Mouse (Mus musculus) monocyte, adult 5-6 weeks (primary cell): ENCODE measurements around the gene Men1. TPM values are rescaled to one million over a fixed set of nuclear protein-coding genes. Genes with fewer than 3 reads are reported as not detected.
"Not testable (repeated sequence)": the region's sequence is repeated elsewhere in the genome, so short reads cannot be mapped to it uniquely, and the experiment has no call there.

ENCODE experiments used
- ATAC-seq: fragments of 153-309, 156-312 bp; replicated peaks from 2 replicates; pipeline ENCODE4 v1.8.0; 2017; ENCODE audit warnings: mild to moderate bottlenecking; ENCODE audit not compliant: low TSS enrichment, insufficient number of reproducible peaks, severe bottlenecking, poor library complexity, low FRiP score
- total RNA-seq: library from RNA; stranded (forward); fragments of 200-1000, 200-491, 200-594 nt; gene quantifications from 3 replicates; pipeline ENCODE4 v1.2.3, GENCODE M21; 2017

Gene Men1
- total RNA-seq, 1 experiment from 2014 or later, result 14.1 TPM

DNA sequence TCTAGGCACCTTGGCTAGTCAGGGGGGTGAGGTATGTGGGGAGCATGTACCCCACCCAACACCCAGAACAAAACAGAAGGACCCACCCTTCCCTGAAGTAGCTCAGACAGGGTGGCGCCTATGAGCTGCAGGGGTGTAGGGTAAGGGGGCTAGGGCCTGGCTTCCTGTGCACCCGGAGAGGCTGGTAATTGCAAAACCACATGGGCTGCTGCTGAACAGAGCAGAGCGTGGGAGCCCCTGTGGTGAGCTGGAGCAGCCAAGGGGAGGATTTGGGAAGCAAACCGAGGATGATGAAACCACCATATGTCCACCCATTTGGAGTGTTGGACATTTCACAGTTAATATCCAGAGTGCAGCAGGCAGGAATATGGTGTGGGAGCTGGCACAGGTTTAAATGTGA is 32.3 kb upstream of the Men1 start:
- ATAC-seq, result no peak

DNA sequence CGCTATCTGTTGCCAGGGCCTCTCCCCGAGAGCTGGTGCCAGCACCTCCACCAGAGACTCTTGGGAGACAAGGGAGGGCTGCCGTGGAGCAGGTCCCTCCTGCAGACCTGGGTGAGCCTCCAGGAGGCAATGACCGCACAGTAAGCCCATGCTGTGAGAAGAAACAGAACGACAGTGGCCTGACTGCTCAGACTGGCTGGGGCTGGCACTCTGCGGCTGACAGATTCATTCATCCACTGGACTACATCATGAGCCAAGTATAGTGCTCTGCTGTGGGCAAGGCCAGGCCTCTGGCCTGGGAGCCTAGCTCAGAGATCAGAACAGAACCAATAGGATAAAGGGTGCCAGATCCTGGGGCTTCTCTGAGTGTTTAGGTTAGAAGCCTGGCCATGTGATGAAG is 30.9 kb upstream of the Men1 start:
- no peak for ATAC-seq

DNA sequence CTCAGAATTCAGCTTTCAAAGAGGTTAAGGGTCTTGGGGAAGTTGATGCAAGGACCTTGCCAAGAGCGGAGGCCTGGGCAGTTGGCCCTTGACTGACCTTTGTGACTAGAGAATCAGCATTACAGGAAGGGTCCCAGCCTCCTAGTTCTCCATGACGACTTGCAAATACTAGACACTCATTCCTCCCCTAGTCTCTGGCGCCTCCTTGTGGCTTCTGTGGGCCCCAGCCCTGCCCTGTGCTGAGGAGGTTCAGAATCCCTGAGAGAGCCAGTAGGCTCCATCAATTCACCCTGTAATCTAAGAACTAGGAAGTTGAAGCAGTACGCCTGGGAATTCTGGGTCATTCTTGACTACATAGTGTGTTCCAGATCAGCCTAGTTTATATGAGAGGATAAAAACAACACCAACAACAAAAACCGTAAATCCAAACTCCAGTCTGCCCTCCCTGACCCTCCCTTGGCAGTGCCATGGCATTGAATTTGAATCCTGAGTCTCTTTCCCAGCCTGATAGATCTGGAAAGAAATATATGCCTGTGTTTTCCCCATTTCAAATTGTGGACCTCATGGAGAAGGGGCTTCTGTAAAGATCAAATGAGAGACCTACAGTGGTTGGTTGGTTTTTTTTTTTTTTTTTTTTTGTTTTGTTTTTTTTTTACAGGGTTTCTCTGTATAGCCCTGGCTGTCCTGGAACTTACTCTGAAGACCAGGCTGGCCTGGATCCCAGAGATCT is 29.8 kb upstream of the Men1 start:
- peak; percentile 72 for ATAC-seq

DNA sequence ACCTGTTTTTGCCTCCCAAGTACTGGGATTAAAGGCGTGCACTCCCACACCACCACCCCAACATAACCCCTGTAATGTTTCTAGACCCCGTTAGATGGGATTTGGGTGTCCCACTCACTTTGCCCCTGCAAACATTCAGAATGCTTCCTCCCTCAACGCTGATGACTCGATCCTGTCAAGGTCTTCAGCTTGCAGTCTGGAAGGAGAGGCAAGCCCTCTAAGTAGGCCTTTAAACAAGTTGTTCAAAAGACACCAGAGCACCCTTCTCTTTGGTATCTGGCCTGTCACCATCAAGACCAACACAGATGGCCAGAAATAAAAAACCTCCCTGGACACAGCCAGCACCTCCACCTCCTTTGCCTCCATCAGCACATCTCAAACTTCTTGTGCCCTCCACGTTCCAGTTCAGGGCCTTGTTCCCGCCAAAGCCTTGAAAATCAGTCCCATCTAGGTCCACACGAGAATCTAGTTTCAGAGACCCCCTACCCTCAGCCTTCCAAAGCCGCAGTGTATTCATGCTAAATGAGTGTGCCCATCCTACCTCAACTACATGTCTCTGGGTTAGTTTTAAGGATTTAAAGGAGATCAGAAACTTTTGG is 29.2 kb upstream of the Men1 start:
- no peak for ATAC-seq

DNA sequence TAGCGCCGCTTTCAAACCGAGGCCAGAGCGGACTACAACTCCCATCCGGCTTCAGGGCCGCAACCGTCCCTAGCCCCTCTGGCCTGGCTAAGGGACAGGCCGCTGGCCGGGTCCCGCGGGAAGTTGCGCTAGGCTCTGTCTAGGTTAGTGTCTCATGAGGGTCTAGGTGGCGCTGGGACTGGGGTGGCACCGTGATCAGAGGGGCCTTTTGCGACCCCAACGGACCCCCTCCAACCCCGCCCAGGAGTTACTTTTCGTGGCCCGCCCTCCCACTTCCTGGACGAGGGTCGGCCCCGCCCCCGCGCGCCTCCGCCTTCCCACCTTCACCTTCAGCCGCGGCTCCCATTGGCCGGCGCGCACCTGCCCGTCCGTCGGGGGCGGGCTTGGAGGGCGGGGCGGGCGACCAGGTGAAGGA is 28.6 kb upstream of the Men1 start, which contains the start of gene Cdc42bpg:
Gene Cdc42bpg, plus strand, starts transcription at position 320 of the 415 bp plus-strand sequence.
- ATAC-seq, result 0 out of 2 replicates have a peak, but pooled peaks have one; percentile 10

DNA sequence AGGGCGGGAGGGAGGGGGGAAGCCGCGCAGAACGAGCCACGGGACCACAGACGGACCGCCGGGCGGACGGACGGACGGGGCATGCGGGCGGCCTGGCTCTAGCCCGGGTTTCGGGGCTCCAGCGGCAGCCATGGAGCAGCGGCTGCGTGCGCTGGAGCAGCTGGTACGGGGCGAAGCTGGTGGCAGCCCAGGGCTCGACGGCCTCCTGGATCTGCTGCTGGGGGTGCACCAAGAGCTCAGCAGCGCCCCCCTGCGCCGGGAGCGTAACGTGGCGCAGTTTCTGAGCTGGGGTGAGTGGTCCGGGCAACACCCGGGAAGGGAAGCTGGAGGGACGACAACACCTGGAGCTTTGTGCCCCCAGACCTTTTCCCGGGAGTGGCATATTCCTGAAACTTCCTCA is 28.2 kb upstream of the Men1 start:
- peak; percentile 52 for ATAC-seq

DNA sequence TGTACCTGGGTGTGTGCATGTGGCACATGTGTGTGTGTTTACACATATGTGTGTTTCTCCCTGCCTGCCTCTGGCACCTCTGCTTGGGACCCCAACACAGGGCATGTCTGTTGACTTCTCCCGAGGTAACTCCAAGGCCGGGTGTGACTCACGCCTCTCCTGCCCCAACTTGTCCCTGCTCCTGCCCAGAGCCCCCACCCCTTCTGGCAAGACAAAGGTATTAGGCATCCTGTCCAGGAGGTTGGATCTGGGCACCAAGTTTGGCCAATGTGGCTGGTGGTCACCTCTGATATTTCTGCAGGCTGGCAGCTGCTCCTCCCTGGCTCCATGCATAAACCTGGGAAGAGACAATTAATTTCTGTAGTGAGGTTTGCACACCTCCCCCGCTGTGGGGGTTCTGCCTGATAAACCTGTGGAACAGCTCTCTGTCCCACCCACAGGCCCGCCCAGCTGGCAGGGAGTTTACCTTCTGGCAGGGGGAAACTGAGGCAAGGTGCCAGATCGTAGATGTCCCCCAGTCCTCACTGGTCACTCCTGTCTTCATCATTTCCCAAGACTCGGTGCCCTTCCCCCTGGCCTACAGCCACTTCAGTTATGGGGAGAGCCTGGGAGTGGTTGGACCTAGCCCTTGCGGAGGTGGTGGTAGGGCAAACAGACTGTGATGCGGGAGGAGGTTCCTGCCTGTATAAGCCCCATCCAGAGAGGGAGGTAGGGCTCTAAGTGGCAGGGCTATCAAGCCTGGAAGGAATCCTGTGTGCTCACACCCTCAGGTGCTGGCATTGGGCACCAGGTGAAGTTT is 26.8 kb upstream of the Men1 start:
- ATAC-seq, result no peak

DNA sequence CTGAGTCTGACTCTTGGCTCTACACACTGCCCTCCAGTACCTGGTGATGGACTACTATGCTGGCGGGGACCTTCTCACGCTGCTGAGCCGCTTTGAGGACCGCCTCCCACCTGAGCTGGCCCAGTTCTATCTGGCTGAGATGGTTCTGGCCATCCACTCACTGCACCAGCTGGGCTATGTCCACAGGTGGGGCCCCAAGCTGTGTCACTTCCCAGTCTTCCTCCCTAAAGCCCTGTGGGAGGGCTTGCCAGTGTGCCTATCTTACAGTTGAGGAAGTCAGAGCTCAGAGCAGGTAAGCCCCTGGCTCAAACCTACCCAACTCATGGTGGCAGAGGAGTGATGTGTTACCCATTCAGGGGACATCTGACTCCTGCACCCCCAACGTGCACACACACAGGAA is 24.6 kb upstream of the Men1 start:
- no peak for ATAC-seq

DNA sequence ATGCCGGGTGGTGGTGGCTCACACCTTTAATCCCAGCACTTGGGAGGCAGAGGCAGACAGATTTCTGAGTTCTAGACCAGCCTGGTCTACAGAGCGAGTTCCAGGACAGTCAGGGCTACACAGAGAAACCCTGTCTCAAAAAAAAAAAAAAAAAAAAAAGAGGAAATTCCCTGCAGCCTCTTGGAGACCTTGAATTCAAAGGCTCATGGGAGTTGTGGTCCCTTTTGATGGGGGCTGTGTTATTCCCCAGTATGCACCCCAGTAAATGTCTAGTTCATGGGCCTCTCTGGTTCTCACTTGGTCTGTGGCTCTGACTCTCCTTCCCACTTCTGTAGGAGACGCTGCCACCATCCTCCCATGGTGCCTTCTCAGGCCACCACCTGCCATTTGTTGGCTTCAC is 23.0 kb upstream of the Men1 start:
- ATAC-seq, result not testable (repeated sequence)

DNA sequence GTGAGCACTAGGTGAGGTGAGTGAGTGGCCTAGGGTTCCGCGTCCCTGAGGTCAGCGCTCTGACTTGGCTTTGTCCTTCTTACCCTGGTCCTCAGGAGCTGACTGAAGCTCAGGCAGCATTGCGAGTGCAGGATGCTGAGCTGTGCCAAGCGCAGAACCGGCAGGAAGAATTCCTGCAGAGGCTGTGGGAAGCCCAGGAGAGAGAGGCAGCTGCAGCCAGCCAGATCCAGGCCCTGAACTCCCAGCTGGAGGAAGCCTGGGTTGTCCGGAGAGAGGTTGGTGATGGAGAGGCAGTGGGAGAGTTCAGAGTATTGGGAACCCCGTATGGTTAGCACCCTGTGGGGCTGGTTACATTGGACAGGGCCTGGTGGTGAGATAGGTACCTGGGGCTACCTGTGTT is 21.0 kb upstream of the Men1 start:
- ATAC-seq, result no peak

DNA sequence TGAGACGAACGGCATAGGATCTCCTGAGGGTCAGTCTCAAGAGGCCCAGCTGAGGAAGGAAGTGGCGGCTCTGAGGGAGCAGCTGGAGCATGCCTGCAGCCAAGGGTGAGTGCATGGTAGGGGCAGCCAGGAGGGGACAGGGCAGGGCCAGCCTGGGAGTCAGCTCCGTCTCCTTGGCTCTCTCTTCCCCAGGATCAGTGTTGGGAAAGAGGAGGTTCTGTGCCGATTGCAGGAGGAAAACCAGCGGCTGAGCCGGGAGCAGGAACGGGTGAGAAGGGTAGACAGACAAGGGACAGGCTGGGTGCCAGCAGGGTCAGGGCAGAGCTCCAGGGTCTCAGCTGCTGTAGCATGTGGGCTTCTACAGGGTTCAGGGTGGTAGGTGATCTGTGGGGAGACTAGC is 20.3 kb upstream of the Men1 start:
- ATAC-seq, result no peak

DNA sequence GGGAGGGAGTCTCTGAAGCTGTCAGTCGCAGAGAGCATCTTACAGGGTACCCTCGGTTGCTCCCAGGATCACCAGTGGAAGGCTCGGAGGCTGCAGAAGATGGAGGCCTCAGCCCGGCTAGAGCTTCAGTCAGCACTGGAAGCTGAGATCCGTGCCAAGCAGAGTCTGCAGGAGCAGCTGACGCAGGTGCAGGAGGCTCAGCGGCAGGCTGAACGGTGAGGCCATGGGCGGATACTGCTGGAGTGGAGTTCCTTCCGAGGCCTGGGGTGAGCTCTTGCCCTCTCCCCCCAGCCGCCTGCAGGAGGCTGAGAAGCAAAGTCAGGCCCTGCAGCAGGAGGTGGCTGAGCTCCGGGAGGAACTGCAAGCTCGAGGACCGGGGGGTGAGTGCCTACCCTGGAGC is 19.2 kb upstream of the Men1 start:
- ATAC-seq, result no peak

DNA sequence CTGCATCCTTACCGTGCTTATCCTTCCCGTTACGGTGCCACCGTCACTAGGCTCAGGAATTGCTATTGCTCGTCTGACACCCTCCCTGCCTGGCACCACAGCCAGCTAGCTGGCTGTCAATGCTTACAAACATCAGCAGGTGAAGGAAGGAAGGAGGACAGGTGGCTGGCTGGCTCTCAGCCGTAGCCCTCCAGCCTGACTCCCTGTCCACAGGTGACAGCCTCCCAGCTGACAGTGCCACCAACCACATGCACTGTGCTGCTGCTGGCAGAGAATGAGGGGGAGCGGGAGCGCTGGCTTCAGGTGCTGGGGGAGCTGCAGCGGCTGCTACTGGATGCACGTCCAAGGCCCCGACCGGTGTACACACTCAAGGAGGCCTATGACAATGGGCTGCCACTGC is 16.6 kb upstream of the Men1 start:
- no peak for ATAC-seq

DNA sequence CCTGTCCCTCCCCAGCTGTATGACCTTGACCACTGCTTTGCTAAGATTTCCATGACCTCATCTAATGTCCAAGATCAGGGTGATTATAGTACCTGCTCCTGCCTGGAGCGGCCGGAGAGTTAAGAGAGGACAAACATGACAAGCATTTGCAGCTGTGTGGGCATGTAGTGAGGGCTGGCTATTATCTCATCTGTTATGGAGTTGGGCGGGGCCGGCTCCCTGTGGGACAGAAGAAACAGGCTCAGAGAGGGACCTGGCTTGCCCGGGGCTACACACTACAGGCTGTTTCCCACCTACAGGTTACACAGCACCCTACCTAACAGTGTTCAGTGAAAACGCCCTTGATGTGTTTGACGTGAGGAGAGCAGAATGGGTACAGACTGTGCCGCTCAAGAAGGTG is 13.4 kb upstream of the Men1 start:
- ATAC-seq, result no peak

DNA sequence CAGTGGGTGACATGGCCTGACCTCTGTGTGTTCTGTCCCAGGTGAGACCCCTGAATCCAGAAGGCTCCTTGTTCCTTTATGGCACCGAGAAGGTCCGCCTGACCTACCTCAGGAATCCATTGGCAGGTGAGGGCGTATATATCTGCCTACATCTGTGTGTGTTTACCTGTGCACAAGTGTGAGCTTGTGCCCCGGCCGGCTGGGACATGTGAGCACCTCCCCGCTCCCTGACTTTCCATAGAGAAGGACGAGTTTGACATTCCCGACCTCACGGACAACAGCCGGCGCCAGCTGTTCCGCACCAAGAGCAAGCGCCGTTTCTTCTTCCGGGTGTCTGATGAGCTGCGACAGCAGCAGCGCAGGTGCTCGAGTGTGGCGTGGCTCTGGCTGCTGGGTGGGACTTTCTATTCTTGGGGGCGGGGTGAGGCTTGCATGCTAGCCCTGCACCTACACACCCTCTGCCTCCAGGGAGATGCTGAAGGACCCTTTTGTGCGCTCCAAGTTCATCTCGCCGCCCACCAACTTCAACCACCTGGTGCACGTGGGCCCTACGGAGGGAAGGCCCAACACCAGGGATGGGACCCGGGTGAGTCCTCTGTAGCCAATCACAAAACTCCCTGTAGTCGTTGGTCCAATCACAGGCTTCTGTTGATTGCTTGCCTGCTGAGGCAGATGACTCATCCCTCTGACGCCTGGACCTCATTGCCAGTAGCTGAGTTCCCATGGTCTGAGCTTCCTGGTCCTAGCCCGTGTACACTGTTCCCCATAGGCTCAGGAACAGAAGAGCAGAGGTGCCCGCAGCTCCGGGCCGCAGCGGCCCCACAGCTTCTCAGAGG is 12.8 kb upstream of the Men1 start:
- ATAC-seq, result no peak

DNA sequence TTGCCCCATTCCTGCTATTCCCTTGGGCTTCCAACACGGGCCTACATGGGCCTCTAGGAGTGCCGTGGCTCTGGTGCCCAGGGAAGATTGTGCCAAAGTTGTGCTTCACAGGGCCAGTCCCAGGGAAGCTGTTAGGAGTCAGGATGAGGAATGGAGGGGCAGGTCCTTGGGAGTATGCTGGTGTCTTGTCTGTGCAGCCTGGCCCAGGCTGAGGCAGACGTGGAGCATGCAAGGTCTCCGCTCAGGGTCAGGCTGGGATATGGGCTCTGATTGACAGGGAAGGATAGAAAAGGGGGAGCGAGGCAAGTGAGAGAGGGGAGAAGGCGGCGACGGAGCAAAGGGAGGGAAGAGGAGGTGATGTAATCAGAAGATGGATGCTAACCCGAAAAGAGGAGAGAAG is 10.0 kb upstream of the Men1 start:
- ATAC-seq, result no peak

DNA sequence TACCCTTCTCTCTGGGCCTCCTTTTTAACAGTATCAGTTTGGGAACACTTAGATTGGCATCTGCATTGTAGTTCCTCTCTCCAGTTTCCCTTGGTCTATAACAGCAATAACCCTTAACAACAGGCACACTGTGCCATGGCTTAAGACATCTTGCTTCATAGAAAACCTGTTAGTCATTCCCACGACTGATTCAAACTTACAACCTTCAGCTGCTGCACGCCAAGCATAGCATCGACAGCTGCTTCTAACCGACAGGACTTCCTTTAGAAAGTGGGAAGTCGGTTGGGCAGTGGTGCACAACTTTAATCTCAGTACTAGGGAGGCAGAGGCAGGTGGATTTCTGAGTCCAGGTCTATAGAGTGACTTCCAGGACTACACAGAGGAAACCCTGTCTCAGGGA is 3.6 kb upstream of the Men1 start:
- ATAC-seq, result no peak

DNA sequence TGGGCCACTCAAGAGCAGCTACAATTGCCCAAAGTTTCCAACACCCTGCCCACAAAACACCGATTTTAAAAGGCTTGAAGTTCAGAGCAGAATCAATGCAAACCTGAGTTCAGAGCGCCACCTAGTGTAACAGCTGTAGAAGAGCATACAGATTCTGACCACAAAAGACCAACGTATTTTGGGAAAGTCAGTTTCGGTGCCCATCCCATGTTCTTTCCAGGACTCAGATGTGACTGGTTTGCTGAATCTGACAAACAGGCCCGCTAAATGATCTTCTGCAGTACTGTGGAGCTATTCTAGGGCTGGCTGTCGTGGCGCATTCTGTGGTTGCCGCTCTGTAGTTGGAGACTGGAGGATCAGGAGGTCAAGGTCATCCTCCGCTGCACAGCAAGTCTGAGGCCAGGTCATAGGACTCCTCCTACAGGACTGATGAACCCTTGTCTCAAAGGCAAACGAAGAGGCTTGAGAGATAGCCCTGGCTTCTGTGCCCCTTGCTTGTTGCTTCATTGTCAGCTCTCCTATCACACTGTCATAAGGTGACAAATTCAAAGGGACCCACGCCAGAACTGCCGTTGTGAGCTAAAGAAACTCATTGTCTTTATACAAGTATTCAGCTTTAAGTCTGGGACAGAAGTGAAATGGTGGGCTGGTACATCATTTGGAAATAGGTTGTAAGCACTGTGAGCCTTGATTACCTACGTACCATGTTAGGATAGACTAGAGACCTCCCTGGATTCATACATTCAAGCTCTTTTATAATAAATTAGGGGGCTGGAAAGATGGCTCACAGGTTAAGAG is 2.9 kb upstream of the Men1 start:
- peak; percentile 38; the same call in 1 of the 2 replicates for ATAC-seq
